ENCODE assay signal across 9 mouse cellular contexts in the genomic region with DNA sequence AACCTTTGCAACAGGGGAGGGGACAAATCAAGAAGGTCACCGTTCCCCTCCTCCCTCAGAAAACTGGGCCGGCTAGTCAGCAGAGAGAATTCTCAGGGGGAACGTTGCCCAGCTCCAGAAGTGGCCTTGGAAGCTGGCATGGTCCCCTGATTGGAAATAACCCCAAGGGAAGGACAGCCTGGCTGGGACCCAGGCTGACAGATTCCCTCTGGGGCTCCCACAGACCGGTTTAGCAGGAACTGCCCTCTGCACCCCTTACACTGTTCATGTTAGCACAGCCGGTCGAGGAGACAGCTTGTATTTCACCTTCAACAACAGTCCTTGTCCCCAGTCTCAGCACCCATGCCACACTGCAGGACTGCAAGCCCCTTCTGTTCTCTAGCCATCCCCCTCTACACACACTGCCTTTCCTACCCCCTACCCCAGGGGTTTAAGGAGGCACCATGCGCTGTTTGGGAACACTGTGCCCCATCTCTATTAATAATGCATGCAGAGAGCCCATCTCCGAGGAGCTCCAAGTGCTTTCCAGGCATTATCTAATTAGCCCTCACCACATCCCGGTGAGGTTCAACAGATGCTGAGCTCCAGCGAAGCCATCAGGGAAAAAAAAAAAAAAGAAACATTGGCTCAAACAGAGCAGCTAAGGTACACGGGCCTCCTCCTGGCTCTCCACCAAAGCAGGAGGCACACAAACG.
A peak's percentile ranks its signal among the peaks of the same experiment; 100 is the strongest.
DNase-seq lines count a peak whose midpoint lies in the region; ATAC-seq lines count a peak whose summit lies in the region.
"Had no signal": no experiment of that assay in that cellular context is flagged by ENCODE, and none has a peak within 500 bp of the region (broad histone marks: within the 10 kb centered on the region; RNA-seq: fewer than 3 reads in every experiment).

No protein-coding gene starts in this region.

- no peaks in the 10 kb centered on the region for H3K9me3 ChIP-seq in midbrain, embryonic 14.5 days (ENCODE audit: control insufficient read depth, low read length)

- DNase-seq in adrenal gland, adult (ENCODE audit: inconsistent age in 2 of 2, low spot score in 1 of 2), result peak; percentile 61 to 90
- DNase-seq in adrenal gland, postnatal 4 days (ENCODE audit: low spot score in 2 of 2), result no peak
- DNase-seq in urinary bladder, adult 18-20 months (ENCODE audit: low spot score in 2 of 2), result peak; percentile 29 to 44
- DNase-seq in urinary bladder, postnatal 10 days (ENCODE audit: low spot score), result no peak
- DNase-seq in kidney, adult 8-10 months, result peak; percentile 77 to 89
- DNase-seq in midbrain, embryonic 14.5 days, result peak; percentile 54
- DNase-seq in B cell, adult 2 months, result no peak
- no peak for DNase-seq in gastrocnemius, postnatal 36 days

- no peak overlapping the region for H3K27ac ChIP-seq in midbrain, embryonic 14.5 days (replicated peaks; ENCODE audit: low read depth, low read length)

- no peak overlapping the region for H3K9ac ChIP-seq in midbrain, embryonic 14.5 days (replicated peaks; ENCODE audit: low read length)

- peaks cover 14% of the 10 kb centered on the region; the same call in 1 of the 2 replicates for H3K4me1 ChIP-seq in midbrain, embryonic 14.5 days (ENCODE audit: control insufficient read depth, insufficient read depth, low read length)

- H3K4me2 ChIP-seq in midbrain, embryonic 14.5 days (ENCODE audit: low read length), result no peak overlapping the region

- no peaks in the 10 kb centered on the region for H3K36me3 ChIP-seq in midbrain, embryonic 14.5 days (ENCODE audit: control insufficient read depth, insufficient read depth, low read length)

- no peaks in the 10 kb centered on the region for H3K27me3 ChIP-seq in midbrain, embryonic 14.5 days (ENCODE audit: control insufficient read depth, insufficient read depth, low read length)

- 37% methylated on average over 12 of the region's 12 CpGs for WGBS in midbrain, embryonic 14.5 days

- H3K4me3 ChIP-seq in midbrain, embryonic 14.5 days (replicated peaks; ENCODE audit: low read depth, low read length), result no peak overlapping the region
- H3K4me3 ChIP-seq: megakaryocyte, embryonic 14.5 days had no signal

- intact Hi-C loops in gastrocnemius, postnatal 36 days (cut with DNase I), result no loop called here

- ATAC-seq in midbrain, embryonic 14.5 days (ENCODE audit: low FRiP score, low TSS enrichment), result no peak

Comparison
In these comparisons a context has a peak if more than half of its experiments do, and no peak if none do; other contexts are left out.
1. DNase-seq: peak in adrenal gland, adult (2 of 2), urinary bladder, adult 18-20 months (2 of 2), kidney, adult 8-10 months (2 of 2) and midbrain, embryonic 14.5 days (single experiment); none in adrenal gland, postnatal 4 days (0 of 2), urinary bladder, postnatal 10 days (single experiment), B cell, adult 2 months (0 of 2) and gastrocnemius, postnatal 36 days (0 of 2).